Mouse (Mus musculus) ovary, adult 18-20 months (tissue): ENCODE results near the gene Wsb2.
"Not testable (repeated sequence)": the region's sequence is repeated elsewhere in the genome, so short reads cannot be mapped to it uniquely, and the experiment has no call there.

Experiments
- DNase-seq: peaks from one replicate; pipeline ENCODE4 v3.0.0; 2022; ENCODE audit warnings: low spot score, mixed read lengths

Wsb2 gene

GRCm38 (mm10) chr5:117357478-117358247 is 559 bp downstream of the Wsb2 start:
- no peak for DNase-seq

GRCm38 (mm10) chr5:117358248-117358630 is 1.1 kb downstream of the Wsb2 start:
- no peak for DNase-seq

GRCm38 (mm10) chr5:117358725-117359124 is 1.6 kb downstream of the Wsb2 start:
- peak; percentile 33 for DNase-seq

GRCm38 (mm10) chr5:117359497-117360227 is 2.6 kb downstream of the Wsb2 start:
- no peak for DNase-seq

- DNase-seq, result no peak
These were observed 3.1 kb downstream of the Wsb2 start for GRCm38 (mm10) chr5:117360228-117360515.

GRCm38 (mm10) chr5:117360631-117361541 is 3.8 kb downstream of the Wsb2 start:
- peak; percentile 66 for DNase-seq

GRCm38 (mm10) chr5:117361590-117361989 is 4.5 kb downstream of the Wsb2 start:
- no peak for DNase-seq

- DNase-seq, result peak; percentile 50
These were observed 6.1 kb downstream of the Wsb2 start for GRCm38 (mm10) chr5:117363066-117363782.

- DNase-seq, result no peak
These were observed 7.7 kb downstream of the Wsb2 start for GRCm38 (mm10) chr5:117364821-117365220.

- DNase-seq, result no peak
These were observed 8.9 kb downstream of the Wsb2 start for GRCm38 (mm10) chr5:117365904-117366561.

GRCm38 (mm10) chr5:117367206-117367605 is 10.1 kb downstream of the Wsb2 start:
- no peak for DNase-seq

- peak; percentile 68 for DNase-seq
These were observed 13.5 kb downstream of the Wsb2 start for GRCm38 (mm10) chr5:117370592-117370991.

- DNase-seq, result no peak
These were observed 16.3 kb downstream of the Wsb2 start for GRCm38 (mm10) chr5:117373418-117373817.

GRCm38 (mm10) chr5:117374372-117375049 is 17.4 kb downstream of the Wsb2 start:
- no peak for DNase-seq

GRCm38 (mm10) chr5:117376331-117376761 is 19.2 kb downstream of the Wsb2 start:
- no peak for DNase-seq

GRCm38 (mm10) chr5:117377731-117378130 is 20.6 kb downstream of the Wsb2 start:
- DNase-seq, result not testable (repeated sequence)

GRCm38 (mm10) chr5:117380199-117380598 is 23.1 kb downstream of the Wsb2 start:
- no peak for DNase-seq

GRCm38 (mm10) chr5:117381785-117382184 is 24.7 kb downstream of the Wsb2 start:
- DNase-seq, result no peak

- no peak for DNase-seq
These were observed 26.1 kb downstream of the Wsb2 start for GRCm38 (mm10) chr5:117383198-117383597.

GRCm38 (mm10) chr5:117388296-117388751 is 31.2 kb downstream of the Wsb2 start:
- DNase-seq, result no peak

GRCm38 (mm10) chr5:117388877-117389276 is 31.8 kb downstream of the Wsb2 start, which contains the start of gene Rfc5:
Rfc5 (minus strand) TSS chr5:117389047.
- peak; percentile 95 for DNase-seq
